Mouse (Mus musculus) R1 (cell line): Measurements from ENCODE around the gene Tango6.
A peak's percentile ranks its signal among the peaks of the same experiment; 100 is the strongest.

Source experiments
- DNase-seq: peaks from one replicate; pipeline ENCODE4 v3.0.0-alpha.2; 2018; ENCODE audit warnings: low read depth, low spot score

Gene Tango6

DNA sequence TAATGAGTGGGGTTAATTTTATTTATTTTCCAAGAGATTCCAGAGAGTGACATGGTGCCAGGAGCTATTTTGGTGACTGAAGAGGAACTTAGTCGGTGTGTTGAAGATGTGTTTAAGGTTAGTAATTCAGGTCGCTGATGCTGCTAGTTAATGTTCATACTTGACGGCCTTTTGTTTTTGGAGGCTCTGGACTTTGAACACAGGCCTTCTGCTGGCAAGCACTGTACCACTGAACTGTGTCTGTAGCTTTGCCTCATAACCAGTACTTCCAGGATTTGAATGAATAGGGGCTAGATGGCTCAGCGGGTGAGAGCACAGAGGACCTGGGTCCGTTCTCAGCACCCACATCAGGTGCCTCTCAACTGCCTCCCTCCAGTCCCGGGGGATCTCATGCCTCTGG is 17.3 kb downstream of the Tango6 start:
- DNase-seq, result no peak

DNA sequence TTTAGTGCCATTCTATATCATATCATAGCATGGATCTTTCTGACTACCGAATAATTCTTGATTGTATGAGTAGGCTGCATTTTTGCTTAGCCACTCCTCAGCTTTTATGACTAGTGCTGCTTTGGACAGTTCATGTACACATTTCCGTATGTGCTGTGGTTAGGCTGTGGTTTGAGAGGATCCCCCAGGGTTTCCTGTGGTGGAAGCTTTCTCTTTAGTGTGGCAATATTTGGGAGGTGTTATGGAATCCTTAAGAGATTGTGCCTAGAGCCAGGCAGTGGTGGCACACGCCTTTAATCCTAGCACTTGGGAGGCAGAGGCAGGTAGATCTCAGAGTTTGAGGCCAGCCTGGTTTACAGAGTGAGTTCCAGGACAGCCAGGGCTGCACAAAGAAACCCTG is 18.5 kb downstream of the Tango6 start:
- DNase-seq, result no peak

DNA sequence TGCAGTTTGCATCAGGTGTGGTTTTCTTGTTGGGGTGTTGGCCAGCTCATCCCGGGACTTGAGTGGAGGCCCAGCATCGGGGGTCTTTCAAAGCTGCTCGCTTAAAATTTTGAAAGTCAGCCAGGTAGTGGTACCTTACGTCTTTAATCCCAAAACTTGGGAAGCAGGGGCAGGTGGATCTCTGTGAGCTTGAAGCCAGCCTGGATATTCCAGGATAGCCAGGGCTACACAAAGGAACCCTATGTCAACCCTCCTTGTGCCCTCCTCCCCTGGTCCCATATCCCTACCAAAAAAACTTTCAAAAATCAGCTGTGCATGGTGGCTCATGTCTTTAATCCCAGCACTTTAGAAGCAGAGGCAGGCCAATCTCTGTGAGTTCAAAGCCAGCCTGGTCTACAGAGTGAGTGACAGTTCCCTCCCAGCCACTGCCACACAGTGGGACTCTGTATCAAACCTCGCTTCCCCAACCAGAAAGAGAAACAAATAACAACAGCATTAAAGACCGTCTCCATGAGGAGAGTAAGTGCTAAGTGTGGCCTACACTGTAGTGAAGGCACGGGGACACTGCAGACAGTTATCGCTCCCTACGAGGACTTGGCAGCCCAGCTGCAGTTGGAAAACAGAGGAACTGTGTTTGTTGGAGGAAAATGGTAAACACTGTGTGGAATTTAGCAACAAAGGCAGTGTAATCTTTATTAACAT is 21.5 kb downstream of the Tango6 start:
- DNase-seq, result no peak

DNA sequence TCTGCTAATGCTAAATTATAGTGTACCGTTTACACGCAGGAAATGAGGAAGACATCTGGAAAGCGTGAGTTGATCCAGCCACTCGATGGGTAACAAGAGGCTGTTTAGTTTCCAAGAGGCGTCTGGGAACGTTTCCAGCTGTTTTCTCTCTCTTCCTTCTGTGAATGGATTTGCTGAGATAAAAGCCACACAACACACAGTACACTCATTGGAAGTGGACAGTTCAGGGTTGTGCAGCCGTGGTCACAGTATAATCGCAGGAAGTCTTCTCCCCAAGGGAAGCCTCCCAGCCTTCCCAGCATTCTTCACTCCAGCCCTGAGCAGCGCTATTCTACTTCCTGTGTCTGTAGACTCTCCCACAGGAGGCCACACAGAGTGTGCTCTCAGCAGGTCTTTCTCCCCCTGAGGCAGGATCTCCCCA is 22.0 kb downstream of the Tango6 start:
- DNase-seq, result peak; percentile 55

DNA sequence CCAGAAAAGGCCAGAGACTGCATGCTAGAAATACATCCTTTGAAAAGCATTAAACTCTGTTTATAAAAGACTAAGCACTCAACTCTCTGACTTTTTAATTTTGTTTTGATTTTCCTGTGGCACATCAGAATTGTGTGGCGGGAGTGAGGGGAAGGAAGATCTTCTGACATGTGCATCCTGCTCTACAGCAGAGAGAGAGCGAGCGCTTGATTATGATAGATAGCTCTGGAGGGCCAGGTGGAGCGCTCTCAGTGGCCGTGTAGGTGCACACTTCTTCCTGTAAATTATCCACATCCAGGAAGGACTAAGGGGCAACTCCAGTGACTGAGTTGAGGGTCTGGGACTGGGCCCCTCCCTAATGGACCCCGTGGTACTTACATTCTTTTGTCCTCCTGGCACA is 23.3 kb downstream of the Tango6 start:
- DNase-seq, result no peak

DNA sequence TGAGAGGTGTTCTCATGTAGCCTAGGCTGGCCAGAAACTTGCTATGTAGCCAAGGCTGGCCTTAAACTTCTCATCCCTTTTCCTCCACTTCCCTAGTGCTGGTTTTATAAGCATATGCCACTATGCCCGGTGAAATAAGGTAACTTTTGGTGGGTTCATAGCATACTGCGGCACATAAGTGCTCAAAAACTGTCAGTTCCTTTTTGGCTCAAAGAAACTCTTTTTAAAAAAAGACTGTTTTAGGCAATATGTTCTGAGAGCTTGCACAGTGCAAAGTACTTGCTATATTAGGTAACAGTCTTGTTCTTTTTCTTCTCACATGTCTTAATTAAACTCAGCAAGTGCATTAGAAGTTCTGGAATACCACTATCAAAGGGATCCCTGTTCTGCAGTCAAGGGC is 27.1 kb downstream of the Tango6 start:
- no peak for DNase-seq

DNA sequence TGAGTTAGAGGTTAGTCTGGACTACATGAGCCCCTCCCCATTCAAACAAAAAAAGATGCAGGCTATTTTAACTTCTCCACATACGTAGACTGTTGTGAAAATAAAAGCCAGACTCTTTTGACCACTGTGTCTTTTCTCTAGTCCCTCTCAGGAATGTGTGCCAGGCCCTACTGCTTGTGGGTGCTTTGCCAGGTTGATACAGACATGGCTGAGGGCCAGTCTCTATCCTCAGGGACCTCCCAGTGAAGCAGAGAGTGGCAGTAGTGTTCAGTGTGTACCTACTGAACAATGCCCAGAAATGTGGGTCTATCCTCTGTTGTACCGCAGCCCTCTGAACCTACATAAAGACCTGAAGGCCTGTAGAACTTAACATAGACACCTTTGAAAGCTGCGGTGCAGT is 29.6 kb downstream of the Tango6 start:
- DNase-seq, result no peak

DNA sequence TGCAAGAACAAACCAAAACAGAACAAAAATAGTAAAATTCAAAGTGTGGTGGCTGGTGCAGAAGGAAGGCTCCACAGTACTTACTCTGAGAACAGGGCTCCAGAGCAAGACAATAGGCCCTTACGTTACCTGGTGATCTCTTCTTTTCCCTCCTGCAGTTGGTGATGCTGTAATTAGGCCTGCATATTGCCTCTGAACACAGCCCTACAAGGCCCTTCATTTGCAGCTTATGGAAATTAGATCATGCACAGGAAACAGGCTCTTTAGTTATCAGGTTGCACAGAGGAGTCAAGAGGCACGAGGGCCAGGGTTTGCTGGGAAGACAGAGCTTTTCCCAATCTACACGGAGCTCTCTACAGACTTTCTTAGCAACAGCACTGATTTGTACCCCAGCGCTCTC is 31.4 kb downstream of the Tango6 start:
- DNase-seq, result no peak

DNA sequence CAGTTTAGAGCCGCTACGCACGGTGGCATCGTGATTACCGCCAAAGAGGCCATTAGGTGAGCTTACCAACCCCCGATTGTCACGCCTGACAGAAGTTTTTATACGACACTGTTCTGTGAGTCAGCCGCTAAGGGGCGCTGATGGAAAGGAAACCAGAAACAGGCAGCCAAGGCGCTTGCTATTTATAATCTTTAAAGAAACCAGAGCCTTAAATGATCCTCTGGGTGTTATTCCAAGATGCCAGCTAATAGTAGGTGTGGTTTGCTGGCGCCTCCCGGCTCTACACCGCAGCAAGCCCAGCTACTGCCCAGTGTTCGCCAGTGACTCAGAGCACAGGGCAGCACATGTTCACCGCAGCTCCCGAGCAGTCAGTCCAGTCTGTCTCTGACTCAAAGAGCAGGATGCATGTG is 35.2 kb downstream of the Tango6 start:
- peak; percentile 73 for DNase-seq

DNA sequence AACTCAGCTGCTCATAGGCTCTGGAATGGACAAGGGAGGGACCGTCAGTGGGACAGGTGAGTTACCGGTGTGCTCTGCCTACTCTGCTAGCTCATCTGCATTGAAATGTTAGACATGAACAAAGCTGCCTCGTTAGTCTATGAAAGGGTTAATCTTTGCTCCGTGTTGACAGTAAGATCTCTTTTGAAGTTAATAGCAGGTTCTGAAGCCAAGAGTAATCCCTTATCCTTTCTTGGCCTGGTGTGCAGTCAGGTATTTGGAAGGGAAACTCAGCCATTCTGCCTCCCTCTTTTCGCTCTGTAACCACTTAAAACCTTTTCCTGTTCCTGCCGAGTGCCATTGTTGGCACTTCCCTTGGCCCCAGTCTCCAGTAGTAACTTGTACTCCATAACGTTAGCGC is 38.1 kb downstream of the Tango6 start:
- DNase-seq, result no peak

DNA sequence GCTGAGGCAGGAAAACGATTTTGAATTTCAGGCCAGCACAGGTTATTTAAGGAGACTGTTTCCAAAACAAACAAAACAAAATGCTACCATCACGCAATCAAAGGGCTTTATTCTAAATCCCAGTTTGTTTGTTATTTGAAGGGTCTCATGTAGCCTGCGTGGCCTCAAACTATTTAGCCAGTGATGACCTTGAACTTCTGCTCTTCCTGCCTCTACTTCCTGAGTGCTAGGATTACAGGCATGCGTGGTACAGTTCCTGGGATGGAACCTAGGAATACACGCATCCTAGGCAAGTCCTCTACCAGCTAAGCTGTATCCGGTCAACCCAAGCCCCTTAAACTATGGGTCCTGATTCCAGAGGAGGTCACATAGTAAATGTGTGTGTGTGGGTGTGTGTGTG is 39.6 kb downstream of the Tango6 start:
- DNase-seq, result peak; percentile 77

DNA sequence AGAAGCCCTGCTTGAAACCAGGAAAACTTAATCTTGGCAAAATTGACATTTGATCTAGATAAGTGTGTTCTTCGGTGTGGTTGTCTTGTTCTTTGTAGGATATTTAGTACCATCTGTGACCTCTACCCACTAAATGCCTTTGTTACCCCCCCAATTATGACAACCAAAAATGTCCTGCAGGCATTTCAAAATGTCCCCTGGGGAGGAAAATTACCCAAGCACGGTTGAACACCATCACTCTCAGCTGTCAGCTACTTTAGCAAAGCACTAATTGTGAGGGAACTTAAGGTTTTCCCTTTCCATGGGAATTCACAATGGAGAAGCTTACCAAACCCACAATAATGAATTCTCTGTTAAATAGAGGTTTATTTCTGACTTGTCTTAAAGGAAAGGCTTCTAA is 41.1 kb downstream of the Tango6 start:
- no peak for DNase-seq

DNA sequence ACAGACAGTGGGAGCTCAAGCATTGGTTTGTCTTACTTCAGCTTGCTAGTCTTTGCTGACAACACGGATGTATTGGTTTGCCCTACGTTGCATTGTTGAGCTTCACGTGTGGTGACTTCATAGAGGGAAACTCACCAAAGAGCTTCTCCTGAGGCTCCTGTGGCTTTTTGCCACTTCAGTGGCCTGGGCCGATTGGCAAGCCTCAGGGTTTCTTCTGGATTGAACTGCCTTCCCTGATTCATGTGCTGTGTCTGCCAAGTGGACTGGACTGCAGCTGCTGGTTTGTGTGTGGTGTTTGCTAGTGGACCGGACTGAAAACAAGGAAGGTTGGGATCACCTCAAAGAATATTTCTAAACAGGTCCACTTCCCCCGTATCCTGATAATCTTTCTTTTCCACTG is 43.7 kb downstream of the Tango6 start:
- no peak for DNase-seq

DNA sequence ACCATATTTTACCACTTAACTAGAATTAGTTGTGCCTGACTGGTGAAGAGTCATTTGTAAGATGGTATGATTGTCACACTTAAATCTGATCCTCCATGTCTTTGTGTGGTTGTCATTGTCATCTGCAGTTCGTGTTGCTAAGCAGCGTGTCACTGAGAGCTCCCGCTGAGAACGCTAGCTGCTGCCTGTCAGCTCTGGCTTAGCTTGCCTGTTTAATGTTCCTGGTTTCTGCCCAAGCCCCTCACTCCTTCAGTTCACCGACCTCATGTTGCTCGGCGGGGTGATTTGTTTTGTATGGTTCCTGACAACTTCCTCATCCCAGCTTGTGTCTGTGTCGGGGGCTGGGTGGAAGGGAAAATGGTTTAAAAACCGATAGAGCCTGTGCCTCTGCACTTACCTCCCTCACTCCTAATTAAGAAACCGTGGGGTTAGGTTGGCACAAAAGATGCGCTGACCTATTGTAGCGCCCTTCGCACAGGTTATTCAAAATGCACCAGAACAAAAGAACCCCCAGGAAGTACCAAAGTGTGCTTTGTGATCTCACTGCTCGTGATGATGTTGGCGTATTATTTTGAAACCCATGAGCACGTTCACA is 44.5 kb downstream of the Tango6 start:
- DNase-seq, result peak; percentile 23

DNA sequence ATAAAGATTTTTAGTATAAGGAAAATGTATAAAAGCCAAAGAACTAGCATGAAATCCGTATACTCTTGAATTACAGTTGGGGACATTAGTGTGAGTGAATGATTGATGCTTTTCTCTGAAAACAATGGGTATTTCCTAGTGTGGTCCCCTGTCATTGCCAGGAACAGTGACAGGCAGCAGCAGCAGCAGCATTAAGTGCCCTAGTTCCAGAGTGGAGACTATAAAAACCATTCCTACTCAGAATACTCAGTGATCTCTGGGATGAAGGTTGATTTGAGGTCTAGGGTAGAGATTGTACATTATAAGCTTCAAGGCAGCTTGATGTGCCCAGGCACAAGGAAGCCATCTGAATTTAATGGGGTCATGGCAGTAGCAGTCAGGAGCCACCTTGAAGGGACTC is 45.0 kb downstream of the Tango6 start:
- no peak for DNase-seq

DNA sequence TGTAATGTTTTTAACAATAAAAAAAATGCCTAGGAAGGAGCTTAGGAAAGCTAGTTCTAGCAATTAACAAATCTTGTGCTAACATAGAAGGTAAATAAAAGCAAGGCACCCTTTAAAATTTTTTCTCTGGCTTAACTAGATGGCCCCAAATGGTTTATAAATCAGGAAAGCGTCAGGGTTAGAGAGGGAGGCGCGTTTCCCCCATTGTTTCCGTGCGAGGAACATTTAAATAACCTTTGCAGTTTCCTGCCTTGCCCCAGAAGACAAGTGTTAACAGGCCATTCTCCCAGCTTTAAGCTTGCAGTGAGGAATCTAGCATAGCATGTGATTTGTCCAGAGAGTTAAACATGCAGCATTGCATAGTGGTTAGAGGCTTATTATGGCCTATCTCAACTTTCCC is 50.1 kb downstream of the Tango6 start:
- no peak for DNase-seq

DNA sequence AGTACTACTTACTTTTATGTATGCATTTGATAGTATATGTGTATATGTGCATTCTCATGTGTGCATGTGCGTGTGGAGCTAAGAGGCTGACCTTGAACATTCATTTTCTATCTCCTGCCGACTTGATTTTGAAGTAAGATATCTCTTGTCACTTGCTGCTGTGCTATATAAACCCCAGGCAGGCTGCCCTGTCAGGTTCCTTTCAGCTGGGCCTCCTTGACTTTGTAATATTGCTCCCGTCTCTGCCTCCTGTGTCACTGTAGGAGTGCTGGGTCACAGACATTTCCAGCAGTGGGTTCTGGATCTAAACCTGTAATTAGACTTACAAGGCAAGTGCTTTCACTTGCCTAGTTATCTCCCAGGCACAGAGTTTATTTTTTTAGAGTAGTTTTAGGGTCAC is 50.8 kb downstream of the Tango6 start:
- DNase-seq, result no peak

DNA sequence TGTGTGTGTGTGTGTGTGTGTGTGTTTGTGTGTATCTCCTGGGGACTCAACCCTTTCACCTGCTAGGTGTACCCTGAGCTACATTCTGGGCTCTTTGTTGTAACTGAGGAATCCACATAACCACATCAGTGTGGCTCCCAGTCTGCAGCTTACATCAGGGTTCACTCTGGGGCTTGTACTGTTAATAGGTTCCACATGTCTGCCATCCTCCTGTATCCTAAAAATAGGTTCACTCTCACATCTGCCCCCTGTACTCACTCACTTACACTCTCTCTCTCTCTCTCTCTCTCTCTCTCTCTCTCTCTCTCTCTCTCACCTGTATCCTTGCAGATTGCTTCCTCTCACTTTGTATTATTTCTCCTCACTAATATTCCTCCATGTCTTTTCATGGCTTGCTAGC is 51.4 kb downstream of the Tango6 start:
- DNase-seq, result no peak

DNA sequence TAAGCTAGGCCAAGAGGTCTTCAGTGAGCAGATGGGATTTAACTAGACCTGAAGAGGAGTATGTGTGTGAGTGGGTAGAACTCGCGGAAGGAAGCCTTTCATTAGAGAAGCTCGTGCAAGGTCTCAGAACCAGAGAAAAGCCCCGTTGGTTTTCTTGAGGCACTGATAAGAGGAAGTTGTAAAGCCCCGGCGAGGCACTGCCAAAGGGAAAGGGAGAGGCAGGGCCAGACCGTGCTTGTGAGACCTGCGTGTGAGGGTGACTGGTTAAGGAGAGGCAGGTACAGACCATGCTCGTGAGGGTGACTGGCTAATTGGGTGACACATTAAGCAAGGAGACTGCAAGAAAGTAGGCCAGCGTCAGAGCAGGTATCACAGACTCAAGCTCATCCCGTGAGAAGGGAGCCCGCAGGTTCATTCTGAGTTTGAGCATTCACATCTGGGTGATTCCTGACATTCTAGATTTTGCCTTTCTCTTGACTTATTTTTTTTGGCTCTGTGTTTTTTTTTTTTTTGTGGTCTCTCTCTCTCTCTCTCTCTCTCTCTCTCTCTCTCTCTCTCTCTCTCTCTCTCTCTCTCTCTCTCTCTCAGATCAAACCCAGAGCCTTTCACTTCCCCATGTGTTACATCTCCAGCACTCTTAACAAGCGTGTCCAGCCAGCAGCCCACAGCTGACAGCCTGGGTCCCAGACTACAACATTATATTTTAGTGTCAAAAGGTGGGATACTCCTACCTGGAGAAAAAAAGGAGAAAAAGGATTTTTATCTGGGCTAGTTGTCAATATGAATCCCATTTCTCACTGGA is 54.2 kb downstream of the Tango6 start:
- no peak for DNase-seq

DNA sequence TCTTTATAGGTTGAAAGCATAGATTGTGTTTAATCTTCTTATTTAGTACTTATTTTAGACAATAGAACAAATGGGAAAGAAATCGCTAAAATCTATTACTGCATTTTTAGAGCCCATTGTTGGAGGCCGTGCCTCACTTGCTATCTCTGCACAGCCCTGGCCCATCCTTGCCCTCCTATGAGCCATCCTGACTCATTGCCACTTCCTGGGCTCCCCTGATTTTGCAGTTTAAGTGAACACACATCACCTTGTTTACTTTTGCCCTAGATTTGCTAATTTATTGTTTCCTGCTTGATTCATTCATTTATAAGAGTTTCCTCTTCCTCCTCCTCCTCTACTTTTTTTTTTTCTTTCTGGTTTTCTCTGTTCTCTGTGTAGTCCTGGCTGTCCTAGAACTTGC is 55.0 kb downstream of the Tango6 start:
- no peak for DNase-seq

DNA sequence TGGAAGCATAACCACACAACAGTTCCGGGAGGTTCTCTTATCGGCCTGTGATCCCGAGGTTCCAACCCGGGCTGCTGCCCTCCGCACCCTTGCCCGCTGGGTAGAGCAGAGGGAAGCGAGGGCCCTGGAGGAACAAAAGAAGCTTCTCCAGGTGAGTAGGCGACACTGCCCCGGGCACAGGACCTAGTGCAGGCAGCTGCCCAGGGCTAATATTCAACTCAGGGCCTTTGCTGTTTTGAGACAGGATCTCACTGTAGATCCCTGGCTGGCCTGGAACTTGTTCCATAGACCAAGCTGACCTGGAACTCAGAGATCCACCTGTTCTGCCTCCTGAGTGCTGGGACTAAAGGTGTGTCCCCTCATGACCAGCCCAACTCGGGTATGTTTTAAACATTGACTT is 59.5 kb downstream of the Tango6 start:
- DNase-seq, result no peak

DNA sequence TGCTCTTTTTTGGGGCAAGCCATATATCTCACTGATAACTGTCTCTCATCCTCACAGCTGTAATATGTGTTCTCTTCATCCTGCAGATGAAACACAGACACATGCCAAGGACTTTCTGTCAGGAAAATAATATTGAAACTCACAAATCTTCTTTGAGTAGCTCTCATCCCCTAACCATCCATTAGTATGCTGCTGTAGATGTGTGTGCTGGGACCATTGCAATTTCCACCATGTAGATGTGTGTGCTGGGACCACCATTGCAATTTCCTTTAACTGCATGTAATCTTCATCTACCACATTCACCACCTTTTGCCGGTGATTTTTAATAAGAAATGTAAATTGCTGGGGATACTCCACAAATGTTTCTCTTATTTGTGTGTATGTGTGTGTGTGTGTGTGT is 60.5 kb downstream of the Tango6 start:
- DNase-seq, result no peak

DNA sequence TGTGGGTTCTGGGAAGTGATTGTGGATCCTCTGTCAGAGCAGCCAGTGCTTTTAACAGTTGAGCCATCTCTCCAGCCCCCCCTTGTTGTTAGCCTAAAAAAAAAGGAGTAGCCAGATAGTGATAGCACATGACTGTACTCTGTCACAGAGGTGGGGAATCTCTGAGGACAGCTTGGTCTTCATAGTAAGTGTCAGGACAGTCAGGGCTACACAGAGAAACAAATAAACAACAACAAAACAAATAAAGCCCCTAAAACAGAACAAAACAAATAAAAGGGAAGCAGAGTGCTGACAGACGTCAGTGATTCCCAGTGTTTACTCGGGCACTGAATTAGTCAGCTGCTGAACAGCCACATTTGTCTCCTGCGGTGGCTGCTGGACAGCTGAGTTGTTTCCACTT is 70.6 kb downstream of the Tango6 start:
- DNase-seq, result no peak
